8 mouse cellular contexts compared by ENCODE assay signal in the genomic region with DNA sequence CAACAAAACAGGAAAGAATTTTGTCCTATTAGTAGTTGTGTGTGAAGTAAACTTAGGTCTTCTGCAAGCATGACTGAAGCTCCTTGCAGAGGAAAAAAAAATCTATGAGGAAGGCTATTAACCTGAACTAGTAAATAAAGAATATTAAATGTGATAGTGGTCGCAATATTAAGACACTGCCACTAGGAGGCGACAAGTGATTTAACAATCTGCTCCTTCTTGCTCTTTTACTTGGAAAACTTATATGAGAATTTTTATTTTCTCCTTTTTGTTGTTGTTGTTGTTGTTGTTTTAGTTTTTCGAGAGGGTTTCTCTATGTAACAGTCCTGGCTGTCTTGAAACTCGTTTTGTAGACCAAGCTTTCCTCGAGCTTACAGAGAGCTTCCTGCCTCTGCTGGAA. TPM values are rescaled to one million over a fixed set of nuclear protein-coding genes. Genes with fewer than 3 reads are reported as not detected.
A peak's percentile ranks its signal among the peaks of the same experiment; 100 is the strongest.
DNase-seq lines count a peak whose midpoint lies in the region; ATAC-seq and TF ChIP-seq lines count a peak whose summit lies in the region.

No protein-coding gene starts in this region.

- peak overlapping the region; percentile 90; the same call in 1 of the 2 replicates for H3K9ac ChIP-seq in heart, embryonic 11.5 days (ENCODE audit: low read depth, low read length)
- peak overlapping the region; percentile 96; the same call in 1 of the 2 replicates for H3K9ac ChIP-seq in liver, embryonic 14.5 days (replicated peaks)

- H3K27me3 ChIP-seq in heart, embryonic 11.5 days (ENCODE audit: control insufficient read depth, insufficient read depth, low read length) = no peaks in the 10 kb centered on the region
- H3K27me3 ChIP-seq in liver, embryonic 14.5 days (ENCODE audit: control insufficient read depth, insufficient read depth, low read length) = no peaks in the 10 kb centered on the region

- peak overlapping the region; percentile 89 for H3K4me2 ChIP-seq in heart, embryonic 11.5 days
- peak overlapping the region; percentile 99 for H3K4me2 ChIP-seq in liver, embryonic 14.5 days (ENCODE audit: low read depth)

- H3K36me3 ChIP-seq in heart, embryonic 11.5 days (ENCODE audit: control insufficient read depth, insufficient read depth, low read length) = peaks cover 2% of the 10 kb centered on the region; the same call in 1 of the 2 replicates
- H3K36me3 ChIP-seq in liver, embryonic 14.5 days (replicated peaks; ENCODE audit: control insufficient read depth, insufficient read depth, low read depth) = no peaks in the 10 kb centered on the region

- TF ChIP-seq CTCF in liver, embryonic 14.5 days (IDR thresholded peaks at IDR 0.05; ENCODE audit: low read depth) = peak; percentile 72

- WGBS in heart, embryonic 11.5 days (ENCODE audit: insufficient replicate concordance) = 7% methylated on average over 5 of the region's 5 CpGs
- WGBS in liver, embryonic 14.5 days (ENCODE audit: insufficient replicate concordance) = under 1% methylated on average over 5 of the region's 5 CpGs

- H3K4me1 ChIP-seq in heart, embryonic 11.5 days (ENCODE audit: control insufficient read depth, insufficient read depth, low read length) = peaks cover 4% of the 10 kb centered on the region
- H3K4me1 ChIP-seq in liver, embryonic 14.5 days (replicated peaks; ENCODE audit: control insufficient read depth in 2 of 2, insufficient read depth in 2 of 2, low read length in 1 of 2) = peaks cover 12 to 20% of the 10 kb centered on the region in 2 experiments

- DNase-seq in right cerebral cortex, adult 2 months (ENCODE audit: low spot score in 2 of 2) = peak; percentile 50 to 65
- DNase-seq in right cerebral cortex, postnatal 4 days = no peak
- peak; percentile 61 to 74 for DNase-seq in cerebellum, postnatal 14 days
- DNase-seq in kidney, adult 8-10 months = peak; percentile 47 to 55
- peak; percentile 55 to 77 (median 60) for DNase-seq in liver, embryonic 14.5 days (ENCODE audit: low read depth in 3 of 3, low spot score in 3 of 3)
- DNase-seq in natural killer cell, adult 2 months (ENCODE audit: low spot score in 2 of 2) = peak; percentile 41 to 56
- DNase-seq in gastrocnemius, adult 8-10 months (ENCODE audit: low spot score in 2 of 2) = no peak

- peak overlapping the region; percentile 73; the same call in 1 of the 2 replicates for H3K4me3 ChIP-seq in heart, embryonic 11.5 days (ENCODE audit: low read depth, low read length)
- H3K4me3 ChIP-seq in liver, embryonic 14.5 days (ENCODE audit: insufficient read depth in 1 of 2, low read depth in 2 of 2, low read length in 2 of 2) = peak overlapping the region in 1 of 2 experiments; percentile 32; a peak in 2 of 4 replicates

- ATAC-seq in heart, embryonic 11.5 days (replicated peaks; ENCODE audit: insufficient number of reproducible peaks, low FRiP score, low TSS enrichment) = no peak
- ATAC-seq in liver, embryonic 14.5 days (ENCODE audit: insufficient read depth) = no peak; the same call in 1 of the 2 replicates

- peak overlapping the region; percentile 95 for H3K27ac ChIP-seq in heart, embryonic 11.5 days (ENCODE audit: low read depth, low read length)
- peak overlapping the region; percentile 91 for H3K27ac ChIP-seq in liver, embryonic 14.5 days

- no peak for TF ChIP-seq EP300 in liver, embryonic 14.5 days (IDR thresholded peaks at IDR 0.05; ENCODE audit: low read depth)

- no peaks in the 10 kb centered on the region for H3K9me3 ChIP-seq in heart, embryonic 11.5 days (replicated peaks; ENCODE audit: control insufficient read depth, low read length)
- H3K9me3 ChIP-seq in liver, embryonic 14.5 days (ENCODE audit: control insufficient read depth, low read length) = no peaks in the 10 kb centered on the region

RNA-seq across cellular contexts. Expression of a gene that starts 1.1 kb away (rescaled TPM):
- polyA plus RNA-seq in heart, embryonic 11.5 days (2014; fragmentation: Nextera tagmentation; extraction: Ambion mirVana) = 91.9 and 105 TPM in 2 replicates
- 7.7 and 15.1 TPM in 2 replicates for polyA plus RNA-seq in liver, embryonic 14.5 days (2012; rRNA removed)
- polyA plus RNA-seq in liver, embryonic 14.5 days (2014; fragmentation: Nextera tagmentation; extraction: Ambion mirVana) = 31.6 and 34.1 TPM in 2 replicates
- total RNA-seq in gastrocnemius, adult 8-10 months (2022) = 10 to 100 TPM; 19.8 to 32.6 (median 25.5) TPM

RNA-seq across cellular contexts. Expression of a gene that starts 12.1 kb away (rescaled TPM):
- 44.1 and 54.0 TPM in 2 replicates for polyA plus RNA-seq in heart, embryonic 11.5 days (2014; fragmentation: Nextera tagmentation; extraction: Ambion mirVana)
- 7.3 and 16.8 TPM in 2 replicates for polyA plus RNA-seq in liver, embryonic 14.5 days (2012; rRNA removed)
- polyA plus RNA-seq in liver, embryonic 14.5 days (2014; fragmentation: Nextera tagmentation; extraction: Ambion mirVana) = 38.9 and 39.2 TPM in 2 replicates
- 10 to 100 TPM; 14.0 to 19.3 (median 18.6) TPM for total RNA-seq in gastrocnemius, adult 8-10 months (2022)

RNA-seq across cellular contexts. Expression of a gene that starts 43.0 kb away (rescaled TPM):
- 64.6 and 68.3 TPM in 2 replicates for polyA plus RNA-seq in heart, embryonic 11.5 days (2014; fragmentation: Nextera tagmentation; extraction: Ambion mirVana)
- polyA plus RNA-seq in liver, embryonic 14.5 days (2012; rRNA removed) = 33.5 and 48.1 TPM in 2 replicates
- polyA plus RNA-seq in liver, embryonic 14.5 days (2014; fragmentation: Nextera tagmentation; extraction: Ambion mirVana) = 56.4 and 64.2 TPM in 2 replicates
- total RNA-seq in gastrocnemius, adult 8-10 months (2022) = 100 to 1,000 TPM; 105 to 912 (median 433) TPM

Comparison
In these comparisons a context has a peak if more than half of its experiments do, and no peak if none do; other contexts are left out.
1. DNase-seq: peak in right cerebral cortex, adult 2 months (2 of 2), cerebellum, postnatal 14 days (2 of 2), kidney, adult 8-10 months (2 of 2), liver, embryonic 14.5 days (3 of 3) and natural killer cell, adult 2 months (2 of 2); none in right cerebral cortex, postnatal 4 days (single experiment) and gastrocnemius, adult 8-10 months (0 of 2).